Mouse (Mus musculus): ENCODE measurements around the gene Tnks1bp1. TPM values are rescaled to one million over a fixed set of nuclear protein-coding genes. Genes with fewer than 3 reads are reported as not detected.

The Tnks1bp1 gene
- total and polyA plus RNA-seq, 3 experiments: 40.7 to 59.1 (median 56.9) TPM

- no peak for DNase-seq
- Histone ChIP-seq H3K36me3 (ENCODE audit: control insufficient read depth, insufficient read depth, low read length) (no peaks in the 10 kb centered on the region), H3K4me3 (no peak overlapping the region), H3K79me2 (replicated peaks; ENCODE audit: control insufficient read depth, insufficient read depth, low read length) (no peaks in the 10 kb centered on the region), H3K27me3 (ENCODE audit: control insufficient read depth, insufficient read depth, low read length) (no peaks in the 10 kb centered on the region), H3K27ac (no peak overlapping the region), H3K9ac (ENCODE audit: low read depth, low read length) (no peak overlapping the region), H3K4me1 (ENCODE audit: control insufficient read depth, insufficient read depth, low read length) (no peaks in the 10 kb centered on the region)
- no peak for TF ChIP-seq EP300 (IDR thresholded peaks at IDR 0.05; ENCODE audit: insufficient read depth, low read depth, low read length)
- TF ChIP-seq CTCF (IDR thresholded peaks at IDR 0.05): peak; percentile 72
- intact Hi-C loops (cut with DNase I): loop anchor here (1.0 to 5.0 kb wide), 2 partner anchors 224 to 540 kb away; no protein-coding TSS in a partner anchor
- 23% methylated on average over 4 of the region's 4 CpGs for WGBS
Observed at GRCm38 (mm10) chr2:85022043-85022442, 25.8 kb upstream of the Tnks1bp1 start.

DNA sequence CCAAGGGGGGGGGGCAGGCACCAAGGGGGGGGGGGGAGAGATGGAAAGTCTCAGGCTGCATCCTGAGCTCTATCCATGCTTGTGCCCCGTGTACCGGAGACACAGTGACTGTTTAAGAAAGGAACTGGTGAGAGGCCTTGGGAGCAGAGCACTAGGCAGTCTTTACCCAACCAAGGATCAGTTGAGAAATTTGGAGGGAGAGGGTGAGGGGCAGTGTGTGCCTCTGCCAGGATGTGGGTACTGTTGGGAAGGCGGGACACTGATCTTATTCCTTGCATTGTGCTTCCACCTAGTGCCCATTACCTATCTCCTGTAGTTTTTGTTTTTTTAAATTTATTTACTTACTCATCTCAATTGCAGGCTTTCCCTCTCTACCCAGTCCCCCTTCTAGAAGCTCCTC is 21.6 kb upstream of the Tnks1bp1 start:
- no peak for TF ChIP-seq POLR2A (IDR thresholded peaks at IDR 0.05; ENCODE audit: insufficient read depth, low read depth, low read length)
- TF ChIP-seq EP300 (IDR thresholded peaks at IDR 0.05; ENCODE audit: insufficient read depth, low read depth, low read length): no peak
- TF ChIP-seq CTCF (IDR thresholded peaks at IDR 0.05): no peak
- no peaks in the 10 kb centered on the region for H3K27me3 ChIP-seq (ENCODE audit: control insufficient read depth, insufficient read depth, low read length)
- H3K4me3 ChIP-seq: no peak overlapping the region
- H3K79me2 ChIP-seq (replicated peaks; ENCODE audit: control insufficient read depth, insufficient read depth, low read length): no peaks in the 10 kb centered on the region
- no peak overlapping the region for H3K27ac ChIP-seq
- intact Hi-C loops (cut with DNase I): no loop called here
- H3K9ac ChIP-seq (ENCODE audit: low read depth, low read length): no peak overlapping the region
- no peaks in the 10 kb centered on the region for H3K4me1 ChIP-seq (ENCODE audit: control insufficient read depth, insufficient read depth, low read length)
- no peak for DNase-seq
- 61% methylated on average over 3 of the region's 3 CpGs for WGBS
- no peaks in the 10 kb centered on the region for H3K36me3 ChIP-seq (ENCODE audit: control insufficient read depth, insufficient read depth, low read length)

DNA sequence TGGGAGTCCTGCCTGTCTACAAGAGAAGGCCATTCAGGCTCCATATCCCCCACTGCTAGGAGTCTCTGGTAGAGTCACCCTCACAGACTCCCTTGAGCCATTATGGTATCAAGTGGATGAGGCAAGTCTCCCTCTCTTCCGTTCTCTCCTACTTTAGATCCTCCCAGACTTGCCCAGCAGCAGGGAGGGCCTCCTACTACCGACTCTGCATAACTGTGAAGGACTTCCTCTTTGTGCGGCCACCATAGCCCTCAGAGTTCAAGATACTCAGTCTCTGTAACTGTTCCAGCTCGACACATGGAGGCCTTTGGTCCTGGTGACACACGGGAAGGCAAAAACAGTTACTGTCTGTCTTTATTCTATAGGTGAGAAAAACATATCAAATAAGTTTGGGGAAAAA is 20.5 kb upstream of the Tnks1bp1 start:
- intact Hi-C loops (cut with DNase I): no loop called here
- H3K79me2 ChIP-seq (replicated peaks; ENCODE audit: control insufficient read depth, insufficient read depth, low read length): no peaks in the 10 kb centered on the region
- no peak overlapping the region for H3K4me3 ChIP-seq
- 51% methylated on average over 5 of the region's 5 CpGs for WGBS
- no peak overlapping the region for H3K27ac ChIP-seq
- no peaks in the 10 kb centered on the region for H3K27me3 ChIP-seq (ENCODE audit: control insufficient read depth, insufficient read depth, low read length)
- no peak for TF ChIP-seq CTCF (IDR thresholded peaks at IDR 0.05)
- no peak for TF ChIP-seq EP300 (IDR thresholded peaks at IDR 0.05; ENCODE audit: insufficient read depth, low read depth, low read length)
- no peak for TF ChIP-seq POLR2A (IDR thresholded peaks at IDR 0.05; ENCODE audit: insufficient read depth, low read depth, low read length)
- H3K4me1 ChIP-seq (ENCODE audit: control insufficient read depth, insufficient read depth, low read length): no peaks in the 10 kb centered on the region
- H3K9ac ChIP-seq (ENCODE audit: low read depth, low read length): no peak overlapping the region
- H3K36me3 ChIP-seq (ENCODE audit: control insufficient read depth, insufficient read depth, low read length): no peaks in the 10 kb centered on the region
- no peak for DNase-seq

DNA sequence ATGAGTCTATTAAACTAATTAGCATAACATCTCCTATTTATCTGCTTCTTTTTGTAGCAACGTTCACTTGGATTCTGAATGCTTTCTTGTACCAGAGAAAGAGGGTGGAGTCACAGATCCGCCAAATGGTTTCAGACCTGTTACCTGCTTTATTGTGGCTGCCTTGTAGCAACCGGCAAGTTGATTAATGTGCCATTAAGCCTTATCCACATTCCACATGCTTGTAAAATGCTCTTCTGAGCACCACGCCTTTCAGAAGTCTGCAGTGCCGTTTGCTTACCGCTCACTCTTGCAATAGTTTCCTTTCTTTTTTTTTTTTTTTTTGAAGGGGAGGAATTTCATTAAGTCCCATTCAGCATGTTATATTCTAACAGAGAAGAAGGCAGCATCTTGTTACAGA is 17.9 kb upstream of the Tnks1bp1 start:
- 69% methylated on average over 6 of the region's 6 CpGs for WGBS
- H3K27me3 ChIP-seq (ENCODE audit: control insufficient read depth, insufficient read depth, low read length): no peaks in the 10 kb centered on the region
- intact Hi-C loops (cut with DNase I): no loop called here
- H3K79me2 ChIP-seq (replicated peaks; ENCODE audit: control insufficient read depth, insufficient read depth, low read length): no peaks in the 10 kb centered on the region
- H3K4me1 ChIP-seq (ENCODE audit: control insufficient read depth, insufficient read depth, low read length): no peaks in the 10 kb centered on the region
- no peak for DNase-seq
- no peak for TF ChIP-seq POLR2A (IDR thresholded peaks at IDR 0.05; ENCODE audit: insufficient read depth, low read depth, low read length)
- TF ChIP-seq CTCF (IDR thresholded peaks at IDR 0.05): no peak
- TF ChIP-seq EP300 (IDR thresholded peaks at IDR 0.05; ENCODE audit: insufficient read depth, low read depth, low read length): no peak
- no peak overlapping the region for H3K27ac ChIP-seq
- H3K36me3 ChIP-seq (ENCODE audit: control insufficient read depth, insufficient read depth, low read length): no peaks in the 10 kb centered on the region
- H3K9ac ChIP-seq (ENCODE audit: low read depth, low read length): no peak overlapping the region
- no peak overlapping the region for H3K4me3 ChIP-seq

- Histone ChIP-seq H3K79me2 (replicated peaks; ENCODE audit: control insufficient read depth, insufficient read depth, low read length) (no peaks in the 10 kb centered on the region), H3K27me3 (ENCODE audit: control insufficient read depth, insufficient read depth, low read length) (no peaks in the 10 kb centered on the region), H3K27ac (no peak overlapping the region), H3K36me3 (ENCODE audit: control insufficient read depth, insufficient read depth, low read length) (no peaks in the 10 kb centered on the region), H3K9ac (ENCODE audit: low read depth, low read length) (no peak overlapping the region), H3K4me3 (no peak overlapping the region), H3K4me1 (ENCODE audit: control insufficient read depth, insufficient read depth, low read length) (no peaks in the 10 kb centered on the region)
- DNase-seq: no peak
- intact Hi-C loops (cut with DNase I): no loop called here
- TF ChIP-seq CTCF (IDR thresholded peaks at IDR 0.05) (no peak), POLR2A (IDR thresholded peaks at IDR 0.05; ENCODE audit: insufficient read depth, low read depth, low read length) (no peak), EP300 (IDR thresholded peaks at IDR 0.05; ENCODE audit: insufficient read depth, low read depth, low read length) (no peak)
- 48% methylated on average over 6 of the region's 6 CpGs for WGBS
Observed at GRCm38 (mm10) chr2:85030989-85031388, 16.8 kb upstream of the Tnks1bp1 start.

DNA sequence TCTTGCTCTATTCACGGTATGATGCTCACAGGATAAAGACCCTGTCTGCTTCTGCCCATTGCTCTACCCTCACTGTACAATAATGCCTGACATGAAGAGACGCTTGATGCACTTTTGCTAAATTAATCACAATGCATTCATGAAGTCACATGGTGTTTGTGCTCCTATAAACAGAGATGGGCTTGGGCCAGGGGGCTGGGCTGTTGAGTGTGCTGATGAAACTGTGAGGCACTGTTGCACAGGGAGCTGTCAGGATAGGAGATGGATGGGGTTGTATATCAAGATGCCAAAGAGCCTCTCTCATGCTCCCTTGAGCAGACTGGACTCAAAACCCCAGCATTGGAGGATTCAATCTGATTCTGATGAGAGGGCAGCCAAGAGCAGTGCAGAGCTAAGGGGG is 14.7 kb upstream of the Tnks1bp1 start:
- intact Hi-C loops (cut with DNase I): no loop called here
- DNase-seq: no peak
- peaks cover 3% of the 10 kb centered on the region for H3K4me1 ChIP-seq (ENCODE audit: control insufficient read depth, insufficient read depth, low read length)
- no peak overlapping the region for H3K4me3 ChIP-seq
- H3K79me2 ChIP-seq (replicated peaks; ENCODE audit: control insufficient read depth, insufficient read depth, low read length): no peaks in the 10 kb centered on the region
- H3K9ac ChIP-seq (ENCODE audit: low read depth, low read length): no peak overlapping the region
- H3K27ac ChIP-seq: no peak overlapping the region
- 74% methylated on average over 2 of the region's 2 CpGs for WGBS
- no peaks in the 10 kb centered on the region for H3K36me3 ChIP-seq (ENCODE audit: control insufficient read depth, insufficient read depth, low read length)
- H3K27me3 ChIP-seq (ENCODE audit: control insufficient read depth, insufficient read depth, low read length): no peaks in the 10 kb centered on the region
- TF ChIP-seq CTCF (IDR thresholded peaks at IDR 0.05): no peak
